Mouse (Mus musculus) telencephalon, adult 2 months (tissue): ENCODE results near the gene Trp53bp2.
A peak's percentile ranks its signal among the peaks of the same experiment; 100 is the strongest.

Experiments used
- DNase-seq: peaks from one replicate; pipeline ENCODE4 v3.0.0-alpha.2; 2011; ENCODE audit warnings: low read depth, low spot score

Gene Trp53bp2

DNA sequence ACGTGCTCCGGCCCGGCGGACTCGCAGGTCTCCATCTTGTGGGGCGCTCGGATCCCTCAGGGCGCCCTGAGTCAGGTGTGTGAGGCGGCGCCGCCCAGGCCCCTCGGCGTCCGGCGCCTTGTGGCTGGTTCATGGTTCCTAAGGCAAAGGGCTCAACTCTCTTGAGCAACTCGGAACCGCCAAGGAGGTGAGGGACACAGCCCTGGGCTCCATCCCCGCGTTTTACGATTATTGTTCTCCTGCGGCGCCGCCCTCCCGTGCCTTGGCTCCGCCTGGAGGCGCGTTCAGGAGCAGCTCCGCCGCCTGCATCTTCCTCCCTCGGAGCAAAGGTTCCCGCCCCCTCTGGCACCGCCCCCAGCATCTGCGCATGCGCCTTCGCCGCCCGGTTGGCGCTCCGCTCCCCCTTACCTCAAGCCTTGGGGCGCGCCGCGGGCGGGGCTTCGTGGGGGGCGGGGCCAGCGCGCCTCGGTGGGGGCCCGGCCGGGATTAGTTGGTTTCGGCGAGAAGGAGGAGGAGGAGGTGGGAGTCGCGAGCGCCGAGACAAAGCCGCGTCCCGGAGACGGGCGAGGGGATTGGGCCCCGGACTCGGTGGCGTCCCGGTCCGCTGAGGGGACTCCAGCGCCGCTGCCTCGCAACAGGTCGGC lies at the start of gene Trp53bp2:
Trp53bp2 (plus strand) TSS at position 489 of the 644 bp plus-strand sequence.
- DNase-seq, result peak; percentile 94

DNA sequence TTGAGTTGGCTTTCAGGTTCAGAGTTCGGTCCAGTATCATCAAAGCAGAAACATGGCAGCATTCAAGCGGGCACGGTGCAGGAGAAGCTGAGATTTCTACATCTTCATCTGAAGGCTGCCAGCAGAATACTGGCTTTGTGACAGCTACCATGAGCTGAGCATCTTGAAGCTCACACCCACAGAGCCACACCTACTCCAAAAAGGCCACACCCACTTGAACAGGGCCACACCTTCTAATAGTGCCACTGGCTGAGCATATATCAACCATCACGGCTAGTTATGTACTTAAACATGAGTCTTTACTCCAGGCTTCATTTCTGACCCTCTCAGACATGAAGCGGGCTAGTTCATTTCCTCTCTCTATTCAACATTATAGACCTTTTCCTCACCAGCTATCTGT lies 46.3 kb upstream of the Trp53bp2 start:
- DNase-seq, result no peak

DNA sequence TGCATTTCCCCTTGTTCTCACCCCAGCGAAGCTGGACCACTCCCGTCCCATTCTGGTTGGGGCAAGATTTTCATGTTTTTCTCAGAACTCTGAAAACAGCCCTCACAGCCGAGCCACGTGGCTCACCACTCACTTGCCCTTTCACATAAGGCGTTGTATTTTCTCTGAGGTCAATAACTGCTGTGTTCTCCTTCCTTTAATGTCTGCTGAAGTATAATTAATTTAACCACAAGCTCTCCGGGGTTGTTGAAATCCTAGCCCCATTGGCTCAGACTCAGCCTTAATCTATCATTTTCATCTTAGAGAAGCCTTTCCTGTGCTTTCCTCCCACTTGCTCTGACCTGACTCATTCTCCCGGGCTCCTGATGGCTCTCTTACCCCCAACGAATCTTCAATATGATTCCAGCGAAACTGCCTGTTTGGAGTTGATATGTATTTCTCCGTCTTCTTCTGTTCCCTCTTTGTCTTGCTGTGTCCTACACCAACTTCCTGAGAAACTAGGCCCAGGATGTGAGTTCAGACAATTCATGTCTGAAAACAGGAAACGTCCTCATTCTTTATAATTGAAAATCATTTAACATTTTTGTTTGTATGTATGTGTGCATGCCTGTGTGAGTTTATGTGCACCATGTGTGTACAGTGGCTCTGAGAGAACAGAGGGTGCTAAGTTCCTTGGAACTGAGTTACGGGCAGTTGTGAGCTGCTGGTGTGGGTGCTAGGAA lies 45.1 kb upstream of the Trp53bp2 start:
- no peak for DNase-seq

DNA sequence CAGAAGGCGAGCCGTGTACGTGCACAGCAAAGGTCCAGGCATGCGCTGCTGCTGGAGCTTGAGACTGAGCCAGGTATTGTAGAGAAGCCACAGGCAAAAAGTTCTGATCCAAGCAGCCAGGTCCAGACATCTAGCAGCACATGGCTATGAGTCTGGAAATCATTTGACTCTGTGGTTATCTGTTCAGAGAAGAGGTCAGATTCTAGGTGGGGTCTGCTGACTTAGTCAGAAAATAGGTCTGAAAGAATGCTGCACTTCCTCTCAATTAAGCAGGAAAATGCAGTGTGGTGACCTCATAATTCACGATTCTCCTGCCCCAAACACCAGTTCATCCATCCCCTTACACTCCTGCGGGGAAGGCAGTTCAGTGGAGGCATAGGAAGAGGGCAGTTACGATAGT lies 40.7 kb upstream of the Trp53bp2 start:
- no peak for DNase-seq

DNA sequence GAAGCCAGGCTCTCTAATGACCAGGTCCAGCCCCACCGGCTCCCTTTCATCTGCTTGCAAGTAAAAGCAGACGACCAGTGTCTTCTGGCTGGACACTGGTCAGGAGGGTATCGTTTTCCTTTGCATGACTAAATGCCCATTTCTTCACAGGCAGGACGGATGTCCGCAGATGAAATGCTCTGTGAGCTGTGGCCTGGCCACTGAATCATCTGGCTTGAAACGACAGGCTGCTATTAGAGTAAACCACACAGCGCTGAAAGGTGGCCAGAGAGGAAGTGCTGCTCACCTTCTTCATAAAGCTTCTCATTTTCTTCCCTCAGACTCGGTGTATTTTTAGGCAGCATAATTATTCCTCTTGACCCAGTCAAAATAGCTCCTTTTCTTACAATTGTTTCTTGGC lies 40.2 kb upstream of the Trp53bp2 start:
- DNase-seq, result no peak

DNA sequence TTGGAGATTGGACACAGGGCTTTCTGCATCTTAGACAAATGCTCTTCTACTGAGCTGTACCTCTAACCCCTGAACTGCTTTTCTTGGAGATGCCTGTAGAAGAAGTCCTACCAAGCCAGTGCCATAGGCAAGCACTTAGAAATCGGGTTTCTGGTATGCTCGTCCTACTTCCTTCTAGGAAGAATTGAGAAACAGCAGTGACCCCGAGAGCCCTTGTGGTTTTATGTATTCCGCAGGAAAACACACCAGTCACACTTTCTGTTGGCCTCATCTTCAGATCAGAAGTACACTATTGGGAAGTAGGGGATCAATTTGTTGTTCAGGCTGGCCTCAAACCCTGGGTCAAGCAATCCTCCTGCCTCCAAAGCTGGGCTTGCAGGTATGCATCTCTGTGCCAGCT lies 39.5 kb upstream of the Trp53bp2 start:
- no peak for DNase-seq

DNA sequence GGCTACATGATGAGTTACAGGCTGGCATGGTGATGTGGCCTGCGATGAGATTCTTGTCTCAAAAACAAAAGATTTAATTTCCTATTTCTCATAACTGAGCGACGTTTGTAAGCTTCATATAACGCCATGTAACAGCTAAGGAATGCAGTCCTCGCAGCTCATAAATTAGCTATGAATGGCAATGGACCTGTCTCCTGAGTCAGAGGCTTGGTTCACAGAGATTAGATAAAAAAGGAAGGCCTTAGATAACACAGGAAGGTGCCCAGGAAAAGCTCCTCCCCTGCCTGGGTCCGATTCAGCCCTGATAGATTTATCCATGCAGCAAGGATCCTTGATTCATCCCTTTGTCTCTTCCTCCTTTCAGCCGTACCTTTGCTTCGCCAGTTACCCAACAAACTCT lies 37.1 kb upstream of the Trp53bp2 start:
- no peak for DNase-seq

DNA sequence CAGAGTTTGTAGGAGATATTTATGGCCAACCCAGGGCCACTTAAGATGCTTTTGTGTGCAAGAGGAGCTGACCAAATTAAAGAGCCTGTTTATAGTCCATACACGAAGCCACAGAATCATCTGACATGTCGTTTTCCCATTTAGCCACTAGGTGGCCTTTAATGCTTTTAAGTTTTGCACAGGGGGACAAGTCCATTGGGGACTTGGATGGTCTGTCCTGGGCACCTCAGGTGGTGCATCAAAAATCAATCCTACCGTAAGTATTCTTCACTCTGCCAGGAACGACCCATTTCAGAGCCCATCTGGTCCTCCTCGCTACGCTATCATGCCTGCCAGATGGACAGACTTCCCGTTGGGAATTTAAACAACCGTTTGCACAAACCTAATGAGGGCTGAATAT lies 32.8 kb upstream of the Trp53bp2 start:
- DNase-seq, result peak; percentile 41

DNA sequence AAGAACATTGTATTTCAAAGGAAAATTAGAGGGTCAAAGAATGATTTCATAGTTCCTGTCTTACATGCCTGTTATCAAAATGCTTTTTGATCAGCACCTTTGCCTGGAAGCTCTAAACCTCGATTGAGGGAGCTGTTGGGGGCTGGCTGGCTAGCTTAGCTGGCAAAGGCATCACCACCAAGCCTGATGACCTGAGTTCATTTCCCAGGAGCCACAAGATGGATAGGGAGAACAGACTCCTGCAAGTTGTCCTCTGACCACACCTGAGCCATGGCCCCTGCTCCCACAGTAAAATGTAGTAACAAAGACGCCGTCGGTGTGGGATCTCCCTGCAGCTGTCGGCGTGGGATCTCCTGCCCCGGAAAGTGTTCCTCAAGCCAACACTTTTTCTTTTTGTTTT lies 32.1 kb upstream of the Trp53bp2 start:
- no peak for DNase-seq

DNA sequence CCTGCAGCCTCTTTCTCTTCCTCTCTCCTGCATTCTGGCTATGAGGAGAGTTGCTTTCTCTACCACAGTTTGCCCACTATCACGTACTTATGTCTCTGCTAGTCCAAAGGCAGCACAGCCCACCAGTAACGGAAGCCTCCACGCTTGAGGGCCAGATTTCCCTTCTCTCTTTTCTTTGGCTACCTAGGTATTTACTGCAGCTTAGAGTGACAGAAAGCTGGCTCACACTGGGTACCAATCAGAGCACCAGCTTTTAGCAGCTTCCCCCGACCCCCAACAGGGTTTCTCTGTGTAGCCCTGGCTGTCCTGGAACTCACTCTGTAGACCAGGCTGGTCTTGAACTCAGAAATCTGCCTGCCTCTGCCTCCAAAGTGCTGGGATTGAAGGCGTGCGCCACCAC lies 31.5 kb upstream of the Trp53bp2 start:
- no peak for DNase-seq

DNA sequence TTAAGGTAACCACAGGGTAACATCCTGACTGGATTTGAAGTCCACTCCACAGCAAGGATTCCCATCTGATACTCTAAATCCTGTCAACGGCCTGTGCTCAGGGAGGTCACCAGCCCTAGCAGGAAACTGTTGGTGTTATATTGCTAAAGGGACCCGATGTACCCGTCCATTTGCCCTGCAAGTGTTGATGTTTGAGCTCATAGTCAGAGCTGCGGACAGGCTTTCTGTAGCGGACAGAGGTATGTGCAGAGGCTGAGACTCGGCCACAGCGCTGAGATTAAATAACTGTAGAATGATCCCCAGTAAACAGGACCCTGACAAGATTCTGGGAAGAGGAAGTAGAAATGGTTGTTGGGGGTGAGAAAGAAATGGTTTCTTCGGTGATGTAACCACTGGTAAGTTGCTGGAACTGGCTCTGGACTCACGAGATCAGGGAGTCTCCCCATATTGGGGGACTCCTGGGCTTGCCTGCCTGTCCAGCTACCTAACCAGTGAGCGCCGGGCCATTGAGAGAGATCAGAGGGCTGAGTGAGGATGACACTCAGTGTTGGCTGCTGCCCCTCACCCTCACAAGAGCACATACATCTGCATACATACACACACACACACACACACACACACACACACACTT lies 30.7 kb upstream of the Trp53bp2 start:
- DNase-seq, result no peak

DNA sequence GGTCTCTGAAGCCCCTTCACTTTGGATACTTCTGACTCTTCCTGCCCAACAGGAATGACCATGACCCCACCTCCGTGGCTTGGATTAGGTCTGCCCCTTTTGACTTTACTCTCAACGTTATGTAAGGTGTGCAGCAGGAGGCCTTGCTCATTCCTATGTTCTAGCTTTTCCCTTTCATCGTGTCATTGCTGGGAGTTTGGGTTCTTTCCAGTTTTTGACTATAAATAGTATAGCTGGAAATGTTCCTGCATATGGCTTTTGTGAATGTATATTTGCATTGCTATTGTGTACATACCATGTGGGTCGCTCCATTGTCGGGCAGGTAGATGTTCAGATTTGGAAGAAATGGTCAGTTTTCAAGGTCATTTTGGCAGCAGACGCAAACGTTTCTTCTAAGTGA lies 30.1 kb upstream of the Trp53bp2 start:
- no peak for DNase-seq

DNA sequence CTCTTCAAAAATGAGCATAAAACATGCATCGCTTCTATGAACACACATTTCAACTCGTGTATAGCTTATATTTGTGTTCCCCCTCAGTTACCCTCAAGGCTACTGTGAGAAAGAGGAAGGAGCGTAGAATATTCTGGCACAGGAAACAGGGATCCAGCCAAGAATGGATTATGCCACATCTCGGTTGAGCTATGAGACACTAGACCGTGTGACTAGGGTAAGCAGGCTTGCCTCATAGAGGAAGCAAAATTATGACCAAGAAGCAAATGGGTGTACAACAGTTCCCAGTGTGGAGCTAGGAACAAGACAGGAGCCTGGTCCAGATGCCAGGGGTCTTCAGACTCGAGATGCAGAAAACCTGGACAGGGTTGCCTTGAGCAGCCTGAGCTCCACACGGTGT lies 28.3 kb upstream of the Trp53bp2 start:
- no peak for DNase-seq

DNA sequence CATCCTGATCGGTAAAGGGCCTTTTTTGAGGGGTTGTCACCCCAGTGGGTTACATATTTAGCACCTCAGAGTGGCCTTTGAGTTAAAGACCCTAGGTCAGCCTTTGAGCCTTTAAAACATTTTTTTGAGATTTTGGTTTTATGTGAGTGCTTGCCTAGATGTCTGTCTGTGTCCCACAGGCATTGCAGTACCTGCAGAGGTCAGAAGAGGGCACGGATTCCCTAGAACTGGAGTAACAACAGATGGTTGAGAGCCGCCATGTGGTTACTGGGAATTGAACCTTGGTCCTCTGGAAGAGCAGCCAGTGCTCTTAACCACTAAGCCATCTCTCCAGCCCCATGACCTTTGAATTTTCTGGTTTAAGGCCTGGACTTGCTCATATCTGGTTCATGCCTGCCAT lies 27.6 kb upstream of the Trp53bp2 start:
- no peak for DNase-seq

DNA sequence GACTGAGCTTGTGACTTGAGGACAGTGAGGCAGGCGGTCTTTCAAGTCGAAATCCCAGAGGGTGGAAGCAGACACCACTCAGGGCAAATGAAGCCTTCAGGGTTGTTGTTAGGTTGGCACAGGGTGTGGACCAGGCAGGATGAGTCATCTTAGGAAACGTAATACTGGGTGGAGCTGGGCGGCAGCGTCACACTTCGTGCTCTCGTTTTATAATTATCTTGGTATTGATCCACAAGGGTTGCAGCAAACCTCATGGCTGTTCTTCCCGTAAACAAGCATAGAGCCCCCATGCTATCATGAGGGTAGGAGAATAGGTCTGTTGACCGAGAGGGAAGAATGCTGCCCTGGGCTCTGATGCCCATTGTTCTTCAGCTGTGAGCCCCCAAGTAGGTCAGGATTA lies 25.9 kb upstream of the Trp53bp2 start:
- no peak for DNase-seq

DNA sequence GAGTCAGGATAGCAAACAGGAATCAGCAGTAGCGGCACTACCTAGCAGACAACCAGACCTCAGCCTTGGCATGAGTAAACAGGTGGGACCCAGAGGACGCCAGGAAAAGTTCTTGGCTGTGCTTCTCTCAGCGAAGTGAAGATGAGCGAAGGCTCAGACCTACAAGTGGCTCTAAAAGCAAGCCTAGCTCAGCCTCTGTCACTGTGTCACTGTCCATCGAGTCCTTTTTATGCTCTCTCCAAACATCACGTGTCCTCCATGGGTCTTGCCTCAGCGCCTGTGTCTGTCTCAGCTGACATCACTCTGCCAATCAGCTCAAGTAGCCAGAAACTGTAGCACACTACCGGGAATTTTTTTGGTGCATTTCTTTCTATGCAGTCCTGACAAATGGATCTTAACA lies 22.5 kb upstream of the Trp53bp2 start:
- DNase-seq, result no peak

DNA sequence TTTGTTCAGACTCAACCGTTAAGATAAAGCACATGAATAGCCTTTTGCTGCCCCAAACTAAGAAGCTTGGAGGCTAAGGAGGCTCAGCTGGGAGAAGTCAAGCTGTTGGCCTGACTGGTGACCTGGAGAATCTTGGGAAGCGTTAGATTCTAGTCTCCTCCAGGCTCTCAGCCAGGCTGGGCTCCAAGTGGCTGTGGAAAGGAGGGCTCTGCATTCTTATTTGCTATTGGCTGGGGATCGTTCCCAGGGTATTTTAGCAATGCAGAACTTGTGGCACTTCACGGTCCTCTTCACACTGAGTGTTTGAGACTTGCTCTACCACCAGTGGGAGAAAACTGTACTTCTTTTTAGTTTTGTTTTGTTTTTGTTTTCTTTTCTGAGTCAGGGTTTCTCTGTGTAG lies 20.2 kb upstream of the Trp53bp2 start:
- no peak for DNase-seq

DNA sequence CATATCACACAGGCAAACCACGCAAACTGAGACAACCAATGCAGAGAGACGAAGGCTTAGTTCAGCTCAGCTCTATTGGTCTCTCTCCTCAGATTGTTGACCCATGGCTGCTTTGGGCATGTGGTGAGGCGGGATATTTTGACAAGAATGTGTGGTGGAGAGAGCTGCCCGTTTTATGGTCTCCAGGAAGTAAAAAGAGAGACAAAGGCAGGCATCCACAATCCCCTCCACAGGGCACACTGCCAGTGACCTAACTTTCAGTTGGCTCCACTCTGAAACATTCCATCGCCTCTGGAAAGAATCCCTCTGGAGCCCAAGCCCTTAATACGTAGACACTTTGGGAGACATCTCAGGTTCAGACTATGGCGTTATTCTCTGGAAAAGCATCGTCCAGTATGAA lies 10.8 kb upstream of the Trp53bp2 start:
- DNase-seq, result no peak

DNA sequence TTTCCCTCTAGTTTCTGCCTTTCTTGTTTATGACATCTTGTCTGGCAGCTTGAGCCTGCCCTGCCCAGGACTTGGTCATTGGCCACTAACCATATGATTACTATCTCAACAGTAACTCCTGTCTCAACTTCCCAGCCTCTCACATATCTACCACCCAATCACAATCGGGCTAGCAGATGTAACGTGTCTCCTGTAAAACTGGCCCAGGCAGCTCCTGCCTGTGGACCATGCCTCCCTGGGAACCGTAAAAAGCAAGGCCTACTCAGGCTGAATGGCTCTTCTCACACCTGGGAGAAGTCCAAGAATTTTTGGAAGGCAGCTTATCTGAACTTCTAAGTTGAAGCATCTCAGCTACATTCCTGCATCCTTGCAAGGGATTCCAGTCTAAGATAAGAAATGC lies 10.2 kb upstream of the Trp53bp2 start:
- DNase-seq, result no peak

DNA sequence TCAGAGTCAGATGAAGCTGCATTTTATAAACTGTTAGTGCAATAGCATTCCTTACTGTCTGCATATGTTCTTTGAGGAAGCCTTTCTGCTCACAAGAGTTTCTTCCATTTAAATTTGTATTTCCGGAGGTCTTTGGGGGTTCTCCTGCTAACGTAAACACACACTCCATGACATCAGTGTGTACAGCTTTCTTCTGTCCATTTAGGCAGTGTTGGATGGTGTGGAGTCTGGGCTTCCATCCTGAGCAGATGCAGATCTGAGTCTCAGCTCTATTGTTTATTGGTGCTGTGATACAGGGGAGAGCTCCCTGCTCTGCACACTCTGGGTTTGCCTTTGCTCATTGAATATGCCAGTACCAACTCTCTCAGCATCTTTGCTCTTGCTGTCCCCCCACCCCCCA lies 9.8 kb upstream of the Trp53bp2 start:
- DNase-seq, result no peak

DNA sequence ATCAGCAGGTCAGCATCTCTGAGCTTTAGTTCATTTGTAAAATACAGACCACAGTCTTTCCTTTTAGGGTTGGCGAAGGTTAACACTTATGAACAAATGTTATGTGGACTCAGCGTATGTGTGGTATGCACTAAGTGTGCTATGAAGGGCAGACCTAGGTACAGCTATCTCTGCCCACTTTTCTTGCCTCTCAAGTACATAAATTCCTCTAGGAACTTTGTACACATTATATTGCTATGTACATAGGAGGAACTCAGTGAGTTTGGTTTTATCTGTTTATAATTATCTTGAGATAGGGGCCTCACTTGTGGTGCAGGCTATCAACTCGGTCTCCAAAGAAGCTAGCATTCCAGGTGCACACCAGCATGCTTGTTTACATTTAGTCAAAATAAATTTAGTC lies 9.1 kb upstream of the Trp53bp2 start:
- no peak for DNase-seq

DNA sequence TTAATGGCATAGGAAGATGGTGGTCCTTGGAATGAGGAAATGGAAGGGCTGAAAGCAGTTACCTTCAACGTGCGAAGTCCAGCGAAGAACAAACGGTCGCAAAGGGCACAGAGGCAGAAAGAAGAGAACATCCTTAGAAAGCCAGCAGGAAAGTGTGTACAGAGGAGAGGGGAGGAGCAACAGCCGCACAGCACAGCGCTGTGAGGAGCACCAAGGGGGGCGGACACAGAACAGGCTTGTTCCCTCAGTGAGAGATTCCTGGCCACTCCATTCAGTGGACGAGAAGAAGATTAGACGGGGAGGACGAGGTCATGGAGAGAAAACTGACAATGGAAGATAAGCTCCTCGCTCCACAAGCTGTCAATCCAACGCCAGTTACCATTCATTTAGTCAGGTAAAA lies 5.9 kb upstream of the Trp53bp2 start:
- DNase-seq, result no peak

DNA sequence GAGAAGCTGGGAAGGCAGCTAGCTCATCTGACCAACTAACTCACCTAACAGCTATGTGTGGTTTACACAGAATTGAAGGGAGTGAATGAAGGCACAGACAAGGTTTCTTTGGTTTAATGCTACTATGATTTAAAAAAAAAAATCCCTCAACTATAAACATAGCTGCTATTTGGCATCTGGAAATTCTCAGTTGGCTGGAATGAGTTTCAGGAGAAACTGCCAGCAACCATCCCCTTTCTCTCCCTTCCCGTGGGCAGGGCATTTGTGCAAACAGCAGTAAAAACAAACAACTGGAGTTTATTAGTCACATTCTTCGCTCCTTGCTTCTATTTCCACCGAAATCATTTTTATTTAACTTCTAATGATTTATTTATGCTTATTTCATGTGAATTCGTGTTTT lies 2.4 kb upstream of the Trp53bp2 start:
- DNase-seq, result no peak
